Mouse (Mus musculus): ENCODE data around the gene Smarcd3.

DNA sequence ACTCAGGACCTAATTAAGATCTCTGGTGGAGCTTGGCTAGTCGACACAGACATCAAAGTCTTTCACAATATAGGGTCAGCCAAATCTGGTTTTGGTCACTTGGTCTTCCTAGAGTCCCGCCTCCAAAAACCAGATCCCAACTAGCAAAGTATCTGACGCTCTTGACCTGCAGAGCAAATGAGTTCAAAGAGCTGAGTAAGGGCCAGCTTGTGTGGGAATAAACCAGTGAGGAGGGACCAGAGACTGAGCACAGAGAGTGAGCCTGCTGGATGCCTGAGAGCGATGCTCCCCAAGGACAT lies 560 bp upstream of the Smarcd3 start:
- TF ChIP-seq CTCF (IDR thresholded peaks at IDR 0.05; ENCODE audit: control insufficient read depth, insufficient read depth, insufficient replicate concordance, low read depth, low read length) (no peak), POLR2A (IDR thresholded peaks at IDR 0.05; ENCODE audit: control insufficient read depth, low read depth, low read length) (no peak)

Data from testis, adult 2 months (tissue).